Mouse (Mus musculus): ENCODE data around the gene Gas7.

DNA sequence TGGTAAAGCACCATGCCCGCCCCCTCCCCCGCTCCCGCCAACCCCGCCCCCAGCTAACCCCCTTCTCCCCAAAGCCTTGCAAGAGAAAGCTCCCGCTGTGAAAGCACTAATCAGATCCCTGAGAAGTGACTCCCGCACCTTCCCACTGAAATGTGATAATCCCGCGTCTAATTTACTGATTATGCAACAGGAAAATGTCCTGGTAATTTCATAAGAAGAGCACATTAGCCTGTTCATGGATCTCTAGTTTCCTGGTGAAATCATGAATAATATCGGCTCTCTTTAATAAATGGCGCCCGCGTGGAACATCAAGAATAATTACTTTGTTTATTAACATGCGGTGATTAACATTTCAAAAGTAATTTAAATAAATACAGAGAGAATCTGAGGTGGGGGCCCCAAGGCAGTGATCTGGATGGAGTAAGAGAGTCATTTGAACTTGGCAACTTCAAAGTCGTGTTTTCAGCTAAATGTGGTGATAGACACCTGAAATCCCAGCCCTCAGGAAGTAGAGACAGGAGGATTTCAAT lies 24.1 kb upstream of the Gas7 start:
- TF ChIP-seq CTCF (IDR thresholded peaks at IDR 0.05; ENCODE audit: low read depth), result no peak
- TF ChIP-seq EP300 (IDR thresholded peaks at IDR 0.05; ENCODE audit: low read depth), result no peak
